Mouse (Mus musculus): Measurements from ENCODE around the gene Gch1. TPM values are rescaled to one million over a fixed set of nuclear protein-coding genes. Genes with fewer than 3 reads are reported as not detected.
"Not testable (repeated sequence)": the region's sequence is repeated elsewhere in the genome, so short reads cannot be mapped to it uniquely, and the experiment has no call there.

The Gch1 gene
- polyA plus RNA-seq, 2 experiments, result 0.99 to 1.3 TPM

DNA sequence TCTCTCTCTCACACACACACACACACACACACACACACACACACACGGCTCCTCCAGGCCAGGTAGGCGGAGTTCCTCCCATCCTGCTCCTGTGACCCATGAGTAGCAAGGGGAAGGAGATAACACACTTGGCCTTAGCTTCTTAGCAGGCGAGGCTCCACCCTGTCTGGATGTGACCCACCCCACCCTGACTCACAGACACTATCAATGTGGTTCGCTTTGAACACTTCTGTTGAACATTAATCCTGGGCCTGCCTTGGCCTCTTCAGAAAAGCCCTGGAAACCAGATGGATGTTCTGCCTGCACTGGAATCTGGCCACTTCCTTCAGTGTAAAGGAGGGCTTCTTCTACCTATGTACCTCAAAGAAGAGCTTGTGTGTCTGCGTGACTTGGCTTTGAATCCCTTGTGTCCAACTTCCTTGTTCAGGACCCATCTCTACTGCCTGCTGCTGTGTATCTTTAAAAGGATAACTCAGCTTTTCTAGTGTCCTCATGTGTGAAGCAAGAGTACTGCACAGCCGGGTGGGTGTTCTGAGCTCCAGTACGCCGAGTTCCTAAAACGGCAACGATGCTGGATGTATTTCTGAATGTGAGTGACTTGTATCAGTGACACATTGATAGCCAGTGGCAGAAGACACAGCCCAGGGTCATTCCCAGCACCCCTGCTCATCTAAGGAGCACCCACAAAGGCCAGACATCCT is 73.0 kb downstream of the Gch1 start:
- DNase-seq (ENCODE audit: low spot score) (no peak), ATAC-seq (ENCODE audit: low FRiP score, low read depth) (no peak)
- 84% methylated on average over 9 of the region's 10 CpGs for WGBS
- Histone ChIP-seq H3K9me3 (ENCODE audit: control insufficient read depth, low read length) (no peaks in the 10 kb centered on the region), H3K36me3 (ENCODE audit: control insufficient read depth, insufficient read depth, low read length) (no peaks in the 10 kb centered on the region), H3K4me3 (replicated peaks; ENCODE audit: low read length) (no peak overlapping the region), H3K4me2 (replicated peaks; ENCODE audit: low read depth, low read length, severe bottlenecking) (no peak overlapping the region), H3K4me1 (ENCODE audit: control insufficient read depth, insufficient read depth, low read length) (no peaks in the 10 kb centered on the region), H3K9ac (ENCODE audit: low read depth, low read length, severe bottlenecking) (no peak overlapping the region), H3K27me3 (ENCODE audit: control insufficient read depth, insufficient read depth, low read length) (no peaks in the 10 kb centered on the region), H3K27ac (replicated peaks; ENCODE audit: low read depth, low read length) (no peak overlapping the region)
- TF ChIP-seq POLR2A (IDR thresholded peaks at IDR 0.05; ENCODE audit: borderline replicate concordance, extremely low read depth, insufficient read depth, insufficient read length), result no peak

DNA sequence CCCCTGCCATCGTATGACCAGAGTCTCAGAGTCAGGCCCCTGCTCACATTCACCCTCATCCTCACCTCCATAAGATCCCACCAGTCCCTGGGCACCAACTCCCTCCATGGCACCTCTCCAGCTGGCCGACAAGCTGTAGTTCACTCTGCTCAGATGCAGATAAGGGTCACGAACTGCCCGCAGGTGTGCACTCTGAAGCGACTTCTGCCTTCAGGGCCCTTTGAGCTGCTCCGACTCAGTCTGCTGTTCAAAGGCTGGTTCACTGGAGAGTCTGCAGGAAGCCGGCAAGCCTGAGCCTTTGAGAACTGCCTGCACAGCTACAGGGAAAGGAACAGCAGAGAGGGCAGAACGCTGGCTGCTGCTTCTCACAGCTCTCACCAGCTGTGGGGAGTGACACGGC is 74.1 kb downstream of the Gch1 start:
- no peak overlapping the region for H3K9ac ChIP-seq (ENCODE audit: low read depth, low read length, severe bottlenecking)
- 58% methylated on average over 9 of the region's 9 CpGs for WGBS

DNA sequence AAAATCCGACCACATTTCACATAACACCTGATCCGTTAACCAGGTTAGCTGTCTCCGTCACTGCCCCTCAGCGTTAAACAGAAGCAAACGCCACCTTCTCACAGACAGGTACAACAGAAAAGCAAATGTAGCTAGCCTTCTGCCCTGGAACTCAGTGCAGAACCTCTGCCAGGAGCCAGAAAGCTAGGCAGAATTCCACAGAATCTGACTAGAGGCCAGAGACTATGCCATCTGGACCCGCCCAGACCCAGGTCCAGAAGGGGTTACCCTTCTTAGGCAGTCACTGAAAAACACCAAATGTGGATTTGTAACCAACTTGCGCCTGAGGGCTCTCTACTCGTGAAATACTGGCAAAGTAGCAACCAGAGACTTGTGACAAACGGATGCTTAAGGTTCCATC is 77.9 kb downstream of the Gch1 start:
- H3K9me3 ChIP-seq (ENCODE audit: control insufficient read depth, low read length), result no peaks in the 10 kb centered on the region
- no peak for TF ChIP-seq POLR2A (IDR thresholded peaks at IDR 0.05; ENCODE audit: borderline replicate concordance, extremely low read depth, insufficient read depth, insufficient read length)
- ATAC-seq (ENCODE audit: low FRiP score, low read depth) (no peak), DNase-seq (ENCODE audit: low spot score) (no peak)
- H3K9ac ChIP-seq (ENCODE audit: low read depth, low read length, severe bottlenecking), result no peak overlapping the region
- H3K36me3 ChIP-seq (ENCODE audit: control insufficient read depth, insufficient read depth, low read length), result no peaks in the 10 kb centered on the region
- 43% methylated on average over 9 of the region's 9 CpGs for WGBS
- no peak overlapping the region for H3K27ac ChIP-seq (replicated peaks; ENCODE audit: low read depth, low read length)
- H3K4me3 ChIP-seq (replicated peaks; ENCODE audit: low read length), result no peak overlapping the region
- H3K27me3 ChIP-seq (ENCODE audit: control insufficient read depth, insufficient read depth, low read length), result no peaks in the 10 kb centered on the region
- no peaks in the 10 kb centered on the region for H3K4me1 ChIP-seq (ENCODE audit: control insufficient read depth, insufficient read depth, low read length)
- H3K4me2 ChIP-seq (replicated peaks; ENCODE audit: low read depth, low read length, severe bottlenecking), result no peak overlapping the region

More for the DNA sequence above, 74.1 kb downstream of the Gch1 start:
- Histone ChIP-seq H3K9me3 (ENCODE audit: control insufficient read depth, low read length) (no peaks in the 10 kb centered on the region), H3K27ac (replicated peaks; ENCODE audit: low read depth, low read length) (no peak overlapping the region), H3K4me2 (replicated peaks; ENCODE audit: low read depth, low read length, severe bottlenecking) (no peak overlapping the region), H3K4me3 (replicated peaks; ENCODE audit: low read length) (no peak overlapping the region), H3K4me1 (ENCODE audit: control insufficient read depth, insufficient read depth, low read length) (no peaks in the 10 kb centered on the region), H3K27me3 (ENCODE audit: control insufficient read depth, insufficient read depth, low read length) (no peaks in the 10 kb centered on the region), H3K36me3 (ENCODE audit: control insufficient read depth, insufficient read depth, low read length) (no peaks in the 10 kb centered on the region)
- DNase-seq (ENCODE audit: low spot score) (no peak), ATAC-seq (ENCODE audit: low FRiP score, low read depth) (no peak)
- TF ChIP-seq POLR2A (IDR thresholded peaks at IDR 0.05; ENCODE audit: borderline replicate concordance, extremely low read depth, insufficient read depth, insufficient read length), result no peak

DNA sequence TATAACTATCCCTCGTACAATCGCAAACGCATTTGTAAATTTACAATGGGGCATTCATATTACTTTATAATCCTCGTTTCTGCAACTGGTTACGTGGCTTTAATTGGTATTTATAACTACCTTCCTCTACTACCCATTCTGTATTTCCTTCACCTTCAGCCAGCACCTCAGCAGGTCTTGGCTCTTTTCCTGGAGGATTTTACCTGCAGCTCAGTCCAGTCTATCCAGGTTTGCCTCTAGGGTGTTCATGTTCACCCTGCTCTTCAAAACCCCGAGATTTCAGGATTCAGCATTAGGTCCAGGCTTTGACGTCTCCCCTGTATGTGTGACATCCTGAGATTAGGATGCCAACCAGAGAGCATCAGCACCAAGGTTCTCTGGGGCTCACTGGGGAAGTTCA is 78.8 kb downstream of the Gch1 start:
- H3K9ac ChIP-seq (ENCODE audit: low read depth, low read length, severe bottlenecking); DNase-seq (ENCODE audit: low spot score); H3K27me3 ChIP-seq (ENCODE audit: control insufficient read depth, insufficient read depth, low read length); H3K4me3 ChIP-seq (replicated peaks; ENCODE audit: low read length); H3K4me1 ChIP-seq (ENCODE audit: control insufficient read depth, insufficient read depth, low read length); H3K27ac ChIP-seq (replicated peaks; ENCODE audit: low read depth, low read length); ATAC-seq (ENCODE audit: low FRiP score, low read depth); H3K36me3 ChIP-seq (ENCODE audit: control insufficient read depth, insufficient read depth, low read length); H3K9me3 ChIP-seq (ENCODE audit: control insufficient read depth, low read length); H3K4me2 ChIP-seq (replicated peaks; ENCODE audit: low read depth, low read length, severe bottlenecking): not testable (repeated sequence)
- 79% methylated on average over 5 of the region's 7 CpGs for WGBS

DNA sequence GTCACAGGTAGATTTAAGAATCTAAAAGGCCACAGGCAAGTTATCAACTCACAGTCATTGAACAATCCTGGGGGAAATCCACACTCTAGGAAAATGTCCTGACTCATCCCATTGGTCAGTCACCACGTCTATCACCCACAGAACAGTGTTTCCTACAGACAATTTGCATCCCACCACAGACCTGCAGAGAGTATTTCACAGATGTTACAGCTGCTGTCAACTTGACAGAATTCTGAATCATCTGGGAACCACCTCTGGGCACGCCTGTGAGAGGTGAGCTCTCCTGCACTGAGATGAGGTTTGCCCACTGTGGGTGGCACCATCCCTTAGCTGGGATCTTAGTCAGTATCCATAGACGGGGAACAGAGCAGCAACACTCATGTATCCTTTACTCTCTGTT is 81.8 kb downstream of the Gch1 start:
- 79% methylated on average over 3 of the region's 3 CpGs for WGBS
- no peak overlapping the region for H3K4me3 ChIP-seq (replicated peaks; ENCODE audit: low read length)

More for the DNA sequence above, 81.8 kb downstream of the Gch1 start:
- Histone ChIP-seq H3K4me2 (replicated peaks; ENCODE audit: low read depth, low read length, severe bottlenecking) (no peak overlapping the region), H3K4me1 (ENCODE audit: control insufficient read depth, insufficient read depth, low read length) (peaks cover 5% of the 10 kb centered on the region; the same call in 1 of the 2 replicates), H3K9me3 (ENCODE audit: control insufficient read depth, low read length) (no peaks in the 10 kb centered on the region), H3K27me3 (ENCODE audit: control insufficient read depth, insufficient read depth, low read length) (no peaks in the 10 kb centered on the region), H3K9ac (ENCODE audit: low read depth, low read length, severe bottlenecking) (no peak overlapping the region), H3K36me3 (ENCODE audit: control insufficient read depth, insufficient read depth, low read length) (peaks cover 6% of the 10 kb centered on the region), H3K27ac (replicated peaks; ENCODE audit: low read depth, low read length) (no peak overlapping the region)
- no peak for ATAC-seq (ENCODE audit: low FRiP score, low read depth)
- TF ChIP-seq POLR2A (IDR thresholded peaks at IDR 0.05; ENCODE audit: borderline replicate concordance, extremely low read depth, insufficient read depth, insufficient read length), result no peak
- DNase-seq (ENCODE audit: low spot score), result no peak

All from limb, embryonic 14.5 days (tissue).